Mouse (Mus musculus) E14TG2a.4 (cell line): ENCODE results near the gene Rhbdf1.

Experiments used
- CTCF ChIP-seq: conservative IDR thresholded peaks from 2 replicates; pipeline ENCODE4 v1.5.1; 2014; ENCODE audit warnings: low read length
- NANOG ChIP-seq: IDR thresholded peaks from 2 replicates; pipeline ENCODE4 v1.6.1; 2014; ENCODE audit warnings: borderline replicate concordance, low read length, mixed read lengths
- POU5F1 ChIP-seq: IDR thresholded peaks from 2 replicates; pipeline ENCODE4 v1.6.1; 2014; ENCODE audit warnings: low read length, borderline replicate concordance

GRCm38 (mm10) chr11:32187256-32187655 lies 34.8 kb downstream of the Rhbdf1 start:
- TF ChIP-seq CTCF (peak; percentile 68), NANOG (no peak), POU5F1 (no peak)
